Mouse (Mus musculus) stomach, embryonic 16.5 days (tissue): ENCODE data around the gene Utp6. TPM values are rescaled to one million over a fixed set of nuclear protein-coding genes. Genes with fewer than 3 reads are reported as not detected.

Source experiments
- ATAC-seq: fragments of 200-750 bp; cut with Nextera tagmentation; 2 replicates; pipeline ENCODE4 v1.8.0; 2017; ENCODE audit warnings: moderate number of reproducible peaks, moderate TSS enrichment; ENCODE audit not compliant: insufficient read depth, low FRiP score
- H3K27ac ChIP-seq: fragments of 300-500 bp; sonication (generic); 2 replicates; pipeline ENCODE4 v1.5.1; 2014; ENCODE audit warnings: low read length
- H3K27me3 ChIP-seq: fragments of 300-500 bp; sonication (generic); 2 replicates; pipeline ENCODE4 v1.6.1; 2014; ENCODE audit warnings: low read length, control low read depth, mixed read lengths; ENCODE audit not compliant: control insufficient read depth, insufficient read depth
- H3K36me3 ChIP-seq: fragments of 300-500 bp; sonication (generic); 2 replicates; pipeline ENCODE4 v1.6.1; 2014; ENCODE audit warnings: low read length; ENCODE audit not compliant: control insufficient read depth, insufficient read depth
- H3K4me1 ChIP-seq: fragments of 300-500 bp; sonication (generic); 2 replicates; pipeline ENCODE4 v1.6.1; 2014; ENCODE audit warnings: low read length, control low read depth, mixed read lengths; ENCODE audit not compliant: control insufficient read depth, insufficient read depth
- H3K4me2 ChIP-seq: fragments of 300-500 bp; sonication (generic); 2 replicates; pipeline ENCODE4 v1.6.1; 2014; ENCODE audit warnings: low read depth, low read length, mixed read lengths
- H3K4me3 ChIP-seq: fragments of 300-500 bp; sonication (generic); replicated peaks from 2 replicates; pipeline ENCODE4 v1.5.1; 2014; ENCODE audit warnings: mild to moderate bottlenecking, low read length
- H3K9ac ChIP-seq: fragments of 300-500 bp; sonication (generic); 2 replicates; pipeline ENCODE4 v1.6.1; 2014; ENCODE audit warnings: low read length
- H3K9me3 ChIP-seq: fragments of 300-500 bp; sonication (generic); replicated peaks from 2 replicates; pipeline ENCODE4 v1.6.1; 2016; ENCODE audit warnings: low read length, control low read depth; ENCODE audit not compliant: control insufficient read depth
- WGBS: fragments of 180-500 bp; shearing (Covaris S2); extraction: QIAGEN DNeasy Blood & Tissue Kit; methylation state at CpG from one replicate; pipeline ENCODE4 v1.1.7; 2014; 5-methylcytosine and 5-hydroxymethylcytosine counted together
- polyA plus RNA-seq: library from polyadenylated mRNA; unstranded; fragments of >200 nt; fragmentation: Nextera tagmentation; extraction: Ambion mirVana; gene quantifications from 2 replicates; pipeline ENCODE4 v1.2.1, GENCODE M21; 2015

Utp6 gene
- polyA plus RNA-seq, 1 experiment from 2014 or later = 50.4 TPM

GRCm38 (mm10) chr11:79967752-79968151 is 5.6 kb upstream of the Utp6 start:
- 0 out of 2 replicates have a peak, but pooled peaks cover 3% of the 10 kb centered on the region for H3K4me1 ChIP-seq
- no peak overlapping the region for H3K4me3 ChIP-seq
- 82% methylated on average over 10 of the region's 10 CpGs for WGBS
- no peak overlapping the region for H3K4me2 ChIP-seq
- H3K27me3 ChIP-seq = 0 out of 2 replicates have a peak, but pooled peaks cover 1% of the 10 kb centered on the region
- no peak overlapping the region for H3K27ac ChIP-seq
- H3K9ac ChIP-seq = no peak overlapping the region
- H3K36me3 ChIP-seq = no peaks in the 10 kb centered on the region
- H3K9me3 ChIP-seq = no peaks in the 10 kb centered on the region
- ATAC-seq = no peak

GRCm38 (mm10) chr11:79965896-79966295 is 3.7 kb upstream of the Utp6 start:
- no peak overlapping the region for H3K4me3 ChIP-seq
- H3K9ac ChIP-seq = no peak overlapping the region
- WGBS = 54% methylated on average over 8 of the region's 8 CpGs

GRCm38 (mm10) chr11:79963212-79963974 is 1.2 kb upstream of the Utp6 start:
- Histone ChIP-seq H3K9ac (peak overlapping the region; percentile 48; the same call in 1 of the 2 replicates), H3K27me3 (no peaks in the 10 kb centered on the region), H3K9me3 (no peaks in the 10 kb centered on the region), H3K36me3 (peaks cover 8% of the 10 kb centered on the region; the same call in 1 of the 2 replicates), H3K27ac (no peak overlapping the region), H3K4me1 (peaks cover 7% of the 10 kb centered on the region; the same call in 1 of the 2 replicates), H3K4me2 (peak overlapping the region; percentile 81), H3K4me3 (peak overlapping the region; percentile 80)
- WGBS = 29% methylated on average over 8 of the region's 8 CpGs
- ATAC-seq = no peak

More at GRCm38 (mm10) chr11:79965896-79966295, 3.7 kb upstream of the Utp6 start:
- ATAC-seq = no peak
- no peak overlapping the region for H3K4me2 ChIP-seq
- peaks cover 7% of the 10 kb centered on the region; the same call in 1 of the 2 replicates for H3K4me1 ChIP-seq
- H3K27ac ChIP-seq = no peak overlapping the region
- no peaks in the 10 kb centered on the region for H3K9me3 ChIP-seq
- no peaks in the 10 kb centered on the region for H3K27me3 ChIP-seq
- H3K36me3 ChIP-seq = no peaks in the 10 kb centered on the region

- peak overlapping the region; percentile 69 for H3K9ac ChIP-seq
- H3K36me3 ChIP-seq = peaks cover 10% of the 10 kb centered on the region; the same call in 1 of the 2 replicates
- no peaks in the 10 kb centered on the region for H3K9me3 ChIP-seq
- peaks cover 7% of the 10 kb centered on the region; the same call in 1 of the 2 replicates for H3K4me1 ChIP-seq
- H3K4me2 ChIP-seq = peak overlapping the region; percentile 81
- H3K27me3 ChIP-seq = no peaks in the 10 kb centered on the region
- 2% methylated on average over 9 of the region's 9 CpGs for WGBS
- H3K27ac ChIP-seq = peak overlapping the region; percentile 58
- no peak for ATAC-seq
- H3K4me3 ChIP-seq = peak overlapping the region; percentile 80
Measured at GRCm38 (mm10) chr11:79962877-79963183, 640 bp upstream of the Utp6 start.

- Histone ChIP-seq H3K9me3 (no peaks in the 10 kb centered on the region), H3K4me2 (peak overlapping the region; percentile 69), H3K27ac (peak overlapping the region; percentile 60), H3K36me3 (peaks cover 15% of the 10 kb centered on the region; the same call in 1 of the 2 replicates), H3K27me3 (no peaks in the 10 kb centered on the region), H3K4me3 (peak overlapping the region; percentile 80), H3K4me1 (peaks cover 7% of the 10 kb centered on the region; the same call in 1 of the 2 replicates), H3K9ac (peak overlapping the region; percentile 73)
- WGBS = 4% methylated on average over 27 of the region's 27 CpGs
- ATAC-seq = peak; percentile 37; the same call in 1 of the 2 replicates
Measured at GRCm38 (mm10) chr11:79961346-79962124, 655 bp downstream of the Utp6 start.

- no peak overlapping the region for H3K4me2 ChIP-seq
- no peak for ATAC-seq
- WGBS = 90% methylated on average over 3 of the region's 3 CpGs
- peaks cover 24% of the 10 kb centered on the region for H3K36me3 ChIP-seq
- H3K9me3 ChIP-seq = no peaks in the 10 kb centered on the region
- H3K9ac ChIP-seq = no peak overlapping the region
- no peaks in the 10 kb centered on the region for H3K27me3 ChIP-seq
- H3K4me3 ChIP-seq = no peak overlapping the region
- no peaks in the 10 kb centered on the region for H3K4me1 ChIP-seq
- no peak overlapping the region for H3K27ac ChIP-seq
Measured at GRCm38 (mm10) chr11:79947265-79947664, 14.9 kb downstream of the Utp6 start.

GRCm38 (mm10) chr11:79943601-79944000 is 18.6 kb downstream of the Utp6 start:
- WGBS = 61% methylated on average over 7 of the region's 7 CpGs
- no peaks in the 10 kb centered on the region for H3K4me1 ChIP-seq
- no peak for ATAC-seq

GRCm38 (mm10) chr11:79943136-79943535 is 19.1 kb downstream of the Utp6 start:
- no peaks in the 10 kb centered on the region for H3K27me3 ChIP-seq
- ATAC-seq = no peak
- no peak overlapping the region for H3K4me2 ChIP-seq
- no peak overlapping the region for H3K27ac ChIP-seq
- no peaks in the 10 kb centered on the region for H3K9me3 ChIP-seq
- peaks cover 17% of the 10 kb centered on the region for H3K36me3 ChIP-seq
- no peak overlapping the region for H3K9ac ChIP-seq
- 91% methylated on average over 8 of the region's 8 CpGs for WGBS
- H3K4me1 ChIP-seq = no peaks in the 10 kb centered on the region
- no peak overlapping the region for H3K4me3 ChIP-seq

More at GRCm38 (mm10) chr11:79943601-79944000, 18.6 kb downstream of the Utp6 start:
- H3K9me3 ChIP-seq = no peaks in the 10 kb centered on the region
- H3K36me3 ChIP-seq = peaks cover 18% of the 10 kb centered on the region
- H3K4me2 ChIP-seq = no peak overlapping the region
- no peak overlapping the region for H3K4me3 ChIP-seq
- no peak overlapping the region for H3K27ac ChIP-seq
- H3K9ac ChIP-seq = no peak overlapping the region
- H3K27me3 ChIP-seq = no peaks in the 10 kb centered on the region

GRCm38 (mm10) chr11:79935766-79936165 is 26.4 kb downstream of the Utp6 start:
- Histone ChIP-seq H3K4me1 (no peaks in the 10 kb centered on the region), H3K27ac (no peak overlapping the region), H3K4me3 (no peak overlapping the region), H3K9ac (no peak overlapping the region), H3K4me2 (no peak overlapping the region), H3K27me3 (no peaks in the 10 kb centered on the region), H3K36me3 (peaks cover 15% of the 10 kb centered on the region; the same call in 1 of the 2 replicates), H3K9me3 (no peaks in the 10 kb centered on the region)
- ATAC-seq = no peak
- WGBS = 84% methylated on average over 9 of the region's 9 CpGs
